Mouse (Mus musculus) midbrain, embryonic 10.5 days (tissue): ENCODE measurements at regions not wholly inside any gene's neighbourhood (a gene's known extent, or its start where the extent isn't known, plus 50 kb on each side); places are given as distances from the start of the nearest gene placed in this dataset.

Experiments
- DNase-seq: peaks from one replicate; pipeline ENCODE4 v3.0.0-alpha.2; 2017; ENCODE audit warnings: low spot score
- H3K27ac ChIP-seq: fragments of 300-500 bp; sonication (generic); replicated peaks from 2 replicates; pipeline ENCODE4 v1.5.1; 2016; ENCODE audit warnings: mild to moderate bottlenecking
- H3K27me3 ChIP-seq: fragments of 300-500 bp; sonication (generic); 2 replicates; pipeline ENCODE4 v1.6.1; 2016; ENCODE audit warnings: low read depth, mild to moderate bottlenecking; ENCODE audit not compliant: poor library complexity, severe bottlenecking
- H3K36me3 ChIP-seq: fragments of 300-500 bp; sonication (generic); 2 replicates; pipeline ENCODE4 v1.6.1; 2016; ENCODE audit warnings: mild to moderate bottlenecking, moderate library complexity
- H3K4me1 ChIP-seq: fragments of 300-500 bp; sonication (generic); 2 replicates; pipeline ENCODE4 v1.6.1; 2016
- H3K4me3 ChIP-seq: fragments of 300-500 bp; sonication (generic); 2 replicates; pipeline ENCODE4 v1.5.1; 2016; ENCODE audit warnings: mild to moderate bottlenecking, moderate library complexity
- H3K9me3 ChIP-seq: fragments of 300-500 bp; sonication (generic); replicated peaks from 2 replicates; pipeline ENCODE4 v1.6.1; 2016; ENCODE audit warnings: mild to moderate bottlenecking
- WGBS: fragments of 180-500 bp; shearing (Covaris S2); methylation state at CpG from one replicate; pipeline ENCODE4 v1.1.7; 2016; 5-methylcytosine and 5-hydroxymethylcytosine counted together

- Histone ChIP-seq H3K4me3 (no peak overlapping the region), H3K9me3 (no peaks in the 10 kb centered on the region), H3K36me3 (no peaks in the 10 kb centered on the region), H3K27ac (no peak overlapping the region), H3K4me1 (0 out of 2 replicates have a peak, but pooled peaks cover 7% of the 10 kb centered on the region), H3K27me3 (no peaks in the 10 kb centered on the region)
- WGBS, result 26% methylated on average over 1 of the region's 1 CpGs
- DNase-seq, result no peak
Measured at GRCm38 (mm10) chr12:15649226-15649625, 167.5 kb downstream of the Trib2 start.

GRCm38 (mm10) chr12:15644074-15644672 lies 172.5 kb downstream of the Trib2 start:
- peaks cover 16% of the 10 kb centered on the region for H3K4me1 ChIP-seq
- no peaks in the 10 kb centered on the region for H3K27me3 ChIP-seq
- DNase-seq, result no peak
- no peaks in the 10 kb centered on the region for H3K9me3 ChIP-seq
- H3K36me3 ChIP-seq, result no peaks in the 10 kb centered on the region
- H3K27ac ChIP-seq, result no peak overlapping the region
- WGBS, result 66% methylated on average over 9 of the region's 9 CpGs
- no peak overlapping the region for H3K4me3 ChIP-seq

- no peak for DNase-seq
- no peaks in the 10 kb centered on the region for H3K27me3 ChIP-seq
- 74% methylated on average over 3 of the region's 3 CpGs for WGBS
- no peaks in the 10 kb centered on the region for H3K9me3 ChIP-seq
- H3K27ac ChIP-seq, result no peak overlapping the region
- H3K4me3 ChIP-seq, result no peak overlapping the region
- no peaks in the 10 kb centered on the region for H3K36me3 ChIP-seq
- peaks cover 17% of the 10 kb centered on the region for H3K4me1 ChIP-seq
Measured at GRCm38 (mm10) chr12:15643669-15644068, 173.1 kb downstream of the Trib2 start.

GRCm38 (mm10) chr12:15640320-15640719 lies 176.4 kb downstream of the Trib2 start:
- Histone ChIP-seq H3K9me3 (no peaks in the 10 kb centered on the region), H3K4me3 (no peak overlapping the region), H3K27me3 (no peaks in the 10 kb centered on the region), H3K4me1 (peaks cover 13% of the 10 kb centered on the region), H3K27ac (no peak overlapping the region), H3K36me3 (no peaks in the 10 kb centered on the region)
- WGBS, result 73% methylated on average over 5 of the region's 5 CpGs
- DNase-seq, result no peak

GRCm38 (mm10) chr12:15629971-15630370 lies 186.8 kb downstream of the Trib2 start:
- WGBS, result 89% methylated on average over 3 of the region's 3 CpGs
- DNase-seq, result no peak

GRCm38 (mm10) chr12:15619521-15619920 lies 197.2 kb downstream of the Trib2 start:
- no peak for DNase-seq
- 87% methylated on average over 2 of the region's 2 CpGs for WGBS
- H3K4me3 ChIP-seq, result no peak overlapping the region
- H3K4me1 ChIP-seq, result peaks cover 6% of the 10 kb centered on the region; the same call in 1 of the 2 replicates
- no peaks in the 10 kb centered on the region for H3K9me3 ChIP-seq
- H3K27me3 ChIP-seq, result no peaks in the 10 kb centered on the region
- no peaks in the 10 kb centered on the region for H3K36me3 ChIP-seq
- H3K27ac ChIP-seq, result no peak overlapping the region

More at GRCm38 (mm10) chr12:15629971-15630370, 186.8 kb downstream of the Trib2 start:
- no peak overlapping the region for H3K27ac ChIP-seq
- H3K4me3 ChIP-seq, result no peak overlapping the region
- H3K4me1 ChIP-seq, result no peaks in the 10 kb centered on the region
- no peaks in the 10 kb centered on the region for H3K9me3 ChIP-seq
- H3K27me3 ChIP-seq, result no peaks in the 10 kb centered on the region
- no peaks in the 10 kb centered on the region for H3K36me3 ChIP-seq

- DNase-seq, result no peak
- Histone ChIP-seq H3K27me3 (no peaks in the 10 kb centered on the region), H3K27ac (no peak overlapping the region), H3K36me3 (no peaks in the 10 kb centered on the region), H3K4me1 (peaks cover 6% of the 10 kb centered on the region; the same call in 1 of the 2 replicates), H3K4me3 (no peak overlapping the region), H3K9me3 (no peaks in the 10 kb centered on the region)
- 81% methylated on average over 1 of the region's 1 CpGs for WGBS
Measured at GRCm38 (mm10) chr12:15617312-15617711, 199.4 kb downstream of the Trib2 start.

GRCm38 (mm10) chr12:15611847-15612580 lies 204.7 kb downstream of the Trib2 start:
- no peak overlapping the region for H3K27ac ChIP-seq
- no peaks in the 10 kb centered on the region for H3K27me3 ChIP-seq
- H3K4me1 ChIP-seq, result 0 out of 2 replicates have a peak, but pooled peaks cover under 1% of the 10 kb centered on the region
- H3K36me3 ChIP-seq, result no peaks in the 10 kb centered on the region
- whole genome bisulfite sequencing, result 91% methylated on average over 5 of the region's 5 CpGs
- H3K9me3 ChIP-seq, result no peaks in the 10 kb centered on the region
- no peak for DNase-seq
- no peak overlapping the region for H3K4me3 ChIP-seq

GRCm38 (mm10) chr12:15607091-15607490 lies 209.6 kb downstream of the Trib2 start:
- Histone ChIP-seq H3K9me3 (no peaks in the 10 kb centered on the region), H3K4me1 (peaks cover 25% of the 10 kb centered on the region), H3K36me3 (no peaks in the 10 kb centered on the region), H3K27me3 (no peaks in the 10 kb centered on the region), H3K27ac (no peak overlapping the region), H3K4me3 (no peak overlapping the region)
- DNase-seq, result no peak
- 86% methylated on average over 1 of the region's 1 CpGs for WGBS

- DNase-seq, result no peak
Measured at GRCm38 (mm10) chr12:15606095-15606494, 210.6 kb downstream of the Trib2 start.

GRCm38 (mm10) chr12:15604630-15605029 lies 212.1 kb downstream of the Trib2 start:
- Histone ChIP-seq H3K4me1 (peaks cover 25% of the 10 kb centered on the region), H3K4me3 (no peak overlapping the region), H3K27me3 (no peaks in the 10 kb centered on the region), H3K9me3 (no peaks in the 10 kb centered on the region), H3K36me3 (no peaks in the 10 kb centered on the region), H3K27ac (peak overlapping the region; percentile 6; the same call in 1 of the 2 replicates)
- 85% methylated on average over 1 of the region's 1 CpGs for WGBS
- no peak for DNase-seq

More at GRCm38 (mm10) chr12:15606095-15606494, 210.6 kb downstream of the Trib2 start:
- Histone ChIP-seq H3K36me3 (no peaks in the 10 kb centered on the region), H3K4me1 (peaks cover 25% of the 10 kb centered on the region), H3K9me3 (no peaks in the 10 kb centered on the region), H3K27me3 (no peaks in the 10 kb centered on the region), H3K4me3 (no peak overlapping the region), H3K27ac (no peak overlapping the region)
- 76% methylated on average over 4 of the region's 4 CpGs for WGBS

GRCm38 (mm10) chr12:15603885-15604284 lies 212.8 kb downstream of the Trib2 start:
- DNase-seq, result no peak
- WGBS, result 55% methylated on average over 5 of the region's 5 CpGs
- Histone ChIP-seq H3K4me1 (peaks cover 25% of the 10 kb centered on the region), H3K27me3 (no peaks in the 10 kb centered on the region), H3K4me3 (no peak overlapping the region), H3K9me3 (no peaks in the 10 kb centered on the region), H3K27ac (0 out of 2 replicates have a peak overlapping the region, but pooled peaks have one; percentile 10), H3K36me3 (no peaks in the 10 kb centered on the region)

GRCm38 (mm10) chr12:15603319-15603718 lies 213.4 kb downstream of the Trib2 start:
- DNase-seq, result peak; percentile 36
- Histone ChIP-seq H3K36me3 (no peaks in the 10 kb centered on the region), H3K4me1 (peaks cover 25% of the 10 kb centered on the region), H3K4me3 (no peak overlapping the region), H3K27ac (peak overlapping the region; percentile 46; the same call in 1 of the 2 replicates), H3K27me3 (no peaks in the 10 kb centered on the region), H3K9me3 (no peaks in the 10 kb centered on the region)
- whole genome bisulfite sequencing, result 62% methylated on average over 5 of the region's 5 CpGs
